Mouse (Mus musculus) hindbrain, embryonic 10.5 days (tissue): Measurements from ENCODE around the gene Olfr153. TPM values are rescaled to one million over a fixed set of nuclear protein-coding genes. Genes with fewer than 3 reads are reported as not detected.

Experiments used
- polyA plus RNA-seq: library from polyadenylated mRNA; unstranded; fragments of >200 nt; fragmentation: Nextera tagmentation; extraction: Ambion mirVana; gene quantifications from 2 replicates; pipeline ENCODE4 v1.2.1, GENCODE M21; 2016

The Olfr153 gene
- polyA plus RNA-seq, 1 experiment from 2014 or later, result not detected

Other genes with a start within 250 kb of the Olfr153 start
- gene Olfr1118, start 224.2 kb upstream of the Olfr153 start, polyA plus RNA-seq, result not detected in 2 replicates
- gene Olfr1120, start 177.0 kb upstream of the Olfr153 start, polyA plus RNA-seq, result not detected in 2 replicates
- not detected in 2 replicates for gene Olfr1121, start 161.9 kb upstream of the Olfr153 start, polyA plus RNA-seq
- gene Olfr1122, start 145.9 kb upstream of the Olfr153 start, polyA plus RNA-seq, result not detected in 2 replicates
- gene Olfr1123, start 115.2 kb upstream of the Olfr153 start, polyA plus RNA-seq, result not detected in 2 replicates
- gene Olfr1124, start 101.5 kb upstream of the Olfr153 start, polyA plus RNA-seq, result 0.07 and 0.10 TPM in 2 replicates
- gene Olfr1126, start 77.8 kb upstream of the Olfr153 start, polyA plus RNA-seq, result not detected in 2 replicates
- gene Pramel7, start 34.7 kb upstream of the Olfr153 start, polyA plus RNA-seq, result not detected in 2 replicates
- not detected in 2 replicates for gene Pramel6, start 25.2 kb upstream of the Olfr153 start, polyA plus RNA-seq
- gene Olfr1128, start 13.7 kb downstream of the Olfr153 start, polyA plus RNA-seq, result not detected in 2 replicates
- gene Olfr1129, start 42.1 kb downstream of the Olfr153 start, polyA plus RNA-seq, result not detected in 2 replicates
- gene Olfr1130, start 74.4 kb downstream of the Olfr153 start, polyA plus RNA-seq, result not detected in 2 replicates
- not detected in 2 replicates for gene Olfr1131, start 95.3 kb downstream of the Olfr153 start, polyA plus RNA-seq
- gene Olfr1132, start 105.7 kb downstream of the Olfr153 start, polyA plus RNA-seq, result not detected in 2 replicates
- gene Olfr1133, start 115.6 kb downstream of the Olfr153 start, polyA plus RNA-seq, result not detected in 2 replicates
- not detected in 2 replicates for gene Olfr1134, start 126.7 kb downstream of the Olfr153 start, polyA plus RNA-seq
- not detected in 2 replicates for gene Olfr1135, start 141.9 kb downstream of the Olfr153 start, polyA plus RNA-seq
- gene Olfr1136, start 162.2 kb downstream of the Olfr153 start, polyA plus RNA-seq, result not detected in 2 replicates
- not detected in 2 replicates for gene Olfr1137, start 181.4 kb downstream of the Olfr153 start, polyA plus RNA-seq
- not detected in 2 replicates for gene Olfr1138, start 208.2 kb downstream of the Olfr153 start, polyA plus RNA-seq
- gene Olfr1140, start 212.0 kb downstream of the Olfr153 start, polyA plus RNA-seq, result not detected in 2 replicates
- gene Olfr1141, start 222.2 kb downstream of the Olfr153 start, polyA plus RNA-seq, result not detected in 2 replicates
- gene Olfr152, start 247.7 kb downstream of the Olfr153 start, polyA plus RNA-seq, result not detected in 2 replicates